Mouse (Mus musculus) bone marrow, adult 2 months (tissue): Measurements from ENCODE around the gene Apln.

ENCODE experiments used
- CTCF ChIP-seq: fragments of 200-500 bp; IDR thresholded peaks from 2 replicates; pipeline ENCODE4 v1.5.1; 2011; ENCODE audit warnings: low read length, control low read depth; ENCODE audit not compliant: control insufficient read depth, insufficient read depth
- POLR2A ChIP-seq: fragments of 200-500 bp; IDR thresholded peaks from 2 replicates; pipeline ENCODE4 v1.6.1; 2011; ENCODE audit warnings: low read depth, mild to moderate bottlenecking, control low read depth, low read length, borderline replicate concordance; ENCODE audit not compliant: control insufficient read depth

GRCm38 (mm10) chrX:48016906-48017601 lies 17.6 kb downstream of the Apln start:
- no peak for TF ChIP-seq POLR2A
- TF ChIP-seq CTCF = no peak
